Mouse (Mus musculus) limb, embryonic 14.5 days (tissue): Measurements from ENCODE around the gene Per2. TPM values are rescaled to one million over a fixed set of nuclear protein-coding genes. Genes with fewer than 3 reads are reported as not detected.

Experiments used
- ATAC-seq: fragments of 200-750 bp; cut with Nextera tagmentation; 2 replicates; pipeline ENCODE4 v1.8.0; 2017; ENCODE audit warnings: low read depth, moderate number of reproducible peaks, moderate TSS enrichment; ENCODE audit not compliant: low FRiP score
- DNase-seq: peaks from one replicate; pipeline ENCODE4 v3.0.0-alpha.2; 2015; ENCODE audit warnings: low spot score
- H3K27ac ChIP-seq: fragments of 300-500 bp; sonication (generic); replicated peaks from 2 replicates; pipeline ENCODE4 v1.5.1; 2014; ENCODE audit warnings: low read depth, mild to moderate bottlenecking, low read length, moderate library complexity, mixed read lengths
- H3K27me3 ChIP-seq: fragments of 300-500 bp; sonication (generic); 2 replicates; pipeline ENCODE4 v1.6.1; 2014; ENCODE audit warnings: low read length, mixed read lengths; ENCODE audit not compliant: control insufficient read depth, insufficient read depth
- H3K36me3 ChIP-seq: fragments of 300-500 bp; sonication (generic); 2 replicates; pipeline ENCODE4 v1.6.1; 2014; ENCODE audit warnings: mild to moderate bottlenecking, low read length, moderate library complexity, mixed read lengths; ENCODE audit not compliant: control insufficient read depth, insufficient read depth
- H3K4me1 ChIP-seq: fragments of 300-500 bp; sonication (generic); 2 replicates; pipeline ENCODE4 v1.6.1; 2014; ENCODE audit warnings: antibody characterized with exemption, low read length, mixed read lengths; ENCODE audit not compliant: control insufficient read depth, insufficient read depth
- H3K4me2 ChIP-seq: fragments of 300-500 bp; sonication (generic); replicated peaks from 2 replicates; pipeline ENCODE4 v1.6.1; 2014; ENCODE audit warnings: low read depth, mild to moderate bottlenecking, low read length, moderate library complexity; ENCODE audit not compliant: severe bottlenecking
- H3K4me3 ChIP-seq: fragments of 300-500 bp; sonication (generic); replicated peaks from 2 replicates; pipeline ENCODE4 v1.5.1; 2014; ENCODE audit warnings: low read length
- H3K9ac ChIP-seq: fragments of 300-500 bp; sonication (generic); 2 replicates; pipeline ENCODE4 v1.6.1; 2014; ENCODE audit warnings: mild to moderate bottlenecking, low read depth, low read length, moderate library complexity; ENCODE audit not compliant: severe bottlenecking
- H3K9me3 ChIP-seq: fragments of 300-500 bp; sonication (generic); 2 replicates; pipeline ENCODE4 v1.6.1; 2016; ENCODE audit warnings: low read length; ENCODE audit not compliant: control insufficient read depth
- POLR2A ChIP-seq: fragments of 200-500 bp; IDR thresholded peaks from 2 replicates; pipeline ENCODE4 v1.8.0; 2012; ENCODE audit warnings: inconsistent platforms, mild to moderate bottlenecking, moderate library complexity, borderline replicate concordance; ENCODE audit not compliant: insufficient read depth, insufficient read length; ENCODE audit errors: extremely low read depth
- WGBS: fragments of 180-500 bp; shearing (Covaris S2); extraction: QIAGEN DNeasy Blood & Tissue Kit; methylation state at CpG from one replicate; pipeline ENCODE4 v1.1.7; 2014; 5-methylcytosine and 5-hydroxymethylcytosine counted together
- polyA plus RNA-seq, 2 experiments: library from polyadenylated mRNA; depleted of rRNA in 1 of 2; stranded (reverse) in 1 of 2; unstranded in 1 of 2; fragments of >200 nt; fragmentation: Nextera tagmentation in 1 of 2; extraction: Ambion mirVana in 1 of 2; gene quantifications; 2 replicates each; pipeline versions ENCODE4 v1.2.1 to v1.2.3; 2012 to 2014

The Per2 gene
- polyA plus RNA-seq, 2 experiments = 4.2 to 8.3 TPM

- Histone ChIP-seq H3K9ac (no peak overlapping the region), H3K4me1 (peaks cover 6% of the 10 kb centered on the region), H3K27me3 (no peaks in the 10 kb centered on the region), H3K4me2 (no peak overlapping the region), H3K27ac (no peak overlapping the region), H3K36me3 (peaks cover 15% of the 10 kb centered on the region), H3K4me3 (no peak overlapping the region), H3K9me3 (peaks cover 6% of the 10 kb centered on the region; the same call in 1 of the 2 replicates)
- ATAC-seq = no peak
- DNase-seq = no peak
- TF ChIP-seq POLR2A = no peak
- WGBS = 82% methylated on average over 5 of the region's 5 CpGs
These were observed 8.3 kb downstream of the Per2 start for GRCm38 (mm10) chr1:91450851-91451250.

GRCm38 (mm10) chr1:91448688-91449087, 10.4 kb downstream of the Per2 start:
- WGBS = 90% methylated on average over 10 of the region's 10 CpGs
- Histone ChIP-seq H3K9me3 (peaks cover 6% of the 10 kb centered on the region; the same call in 1 of the 2 replicates), H3K4me2 (no peak overlapping the region), H3K4me3 (no peak overlapping the region), H3K27ac (no peak overlapping the region), H3K36me3 (peaks cover 15% of the 10 kb centered on the region), H3K9ac (no peak overlapping the region), H3K27me3 (no peaks in the 10 kb centered on the region), H3K4me1 (no peaks in the 10 kb centered on the region)
- DNase-seq (no peak), ATAC-seq (no peak)
- no peak for TF ChIP-seq POLR2A

DNA sequence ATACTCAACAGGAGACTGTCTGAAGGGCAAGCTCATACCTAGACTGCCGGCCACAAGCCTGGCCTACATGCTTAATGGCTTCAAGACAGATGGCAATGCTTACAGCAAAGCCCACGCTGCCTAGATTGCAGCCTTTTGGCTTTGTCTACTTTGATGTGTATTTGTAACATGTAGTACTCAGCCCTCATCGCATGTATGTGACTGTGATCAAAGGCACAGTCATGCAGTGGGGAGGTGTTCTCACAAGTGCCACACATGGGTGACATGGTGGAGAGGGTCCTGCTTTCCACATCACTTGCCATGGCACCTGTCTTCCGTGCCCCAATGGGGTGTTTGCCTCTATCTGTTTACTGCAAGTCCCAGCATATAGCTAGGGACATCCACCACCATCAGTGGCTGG, 12.6 kb downstream of the Per2 start:
- no peak overlapping the region for H3K4me2 ChIP-seq
- 83% methylated on average over 4 of the region's 4 CpGs for WGBS
- no peak overlapping the region for H3K9ac ChIP-seq
- H3K27ac ChIP-seq = no peak overlapping the region
- TF ChIP-seq POLR2A = no peak
- H3K36me3 ChIP-seq = peaks cover 15% of the 10 kb centered on the region
- no peaks in the 10 kb centered on the region for H3K4me1 ChIP-seq
- ATAC-seq (no peak), DNase-seq (no peak)
- H3K27me3 ChIP-seq = no peaks in the 10 kb centered on the region
- no peak overlapping the region for H3K4me3 ChIP-seq
- peaks cover 6% of the 10 kb centered on the region; the same call in 1 of the 2 replicates for H3K9me3 ChIP-seq

DNA sequence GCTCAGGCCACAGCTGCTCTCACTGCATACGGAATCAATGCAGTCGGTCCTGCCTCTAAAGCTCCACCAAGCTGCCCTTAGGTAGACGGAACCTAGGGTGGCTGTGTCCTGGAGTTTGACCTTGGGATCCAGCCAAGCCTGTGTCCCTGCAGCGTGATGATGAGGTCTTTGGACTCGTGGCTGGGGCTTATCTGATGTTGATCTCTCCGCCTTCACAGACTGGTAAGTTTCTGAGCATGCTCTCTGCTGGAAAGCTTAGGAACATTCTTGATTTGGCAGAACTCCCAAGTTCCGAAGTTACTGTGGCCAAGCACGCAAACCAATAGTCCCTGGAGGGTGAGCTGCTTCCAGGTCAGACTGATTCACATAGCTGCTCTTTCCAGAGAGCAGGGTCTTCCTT, 13.1 kb downstream of the Per2 start:
- no peaks in the 10 kb centered on the region for H3K27me3 ChIP-seq
- H3K4me3 ChIP-seq = no peak overlapping the region
- 69% methylated on average over 8 of the region's 8 CpGs for WGBS
- no peak overlapping the region for H3K27ac ChIP-seq
- H3K9me3 ChIP-seq = peaks cover 6% of the 10 kb centered on the region; the same call in 1 of the 2 replicates
- no peak overlapping the region for H3K9ac ChIP-seq
- H3K36me3 ChIP-seq = peaks cover 15% of the 10 kb centered on the region
- no peak overlapping the region for H3K4me2 ChIP-seq
- TF ChIP-seq POLR2A = no peak
- peak; percentile 79 for DNase-seq
- ATAC-seq = peak; percentile 42; the same call in 1 of the 2 replicates
- H3K4me1 ChIP-seq = no peaks in the 10 kb centered on the region

- H3K9me3 ChIP-seq = peaks cover 6% of the 10 kb centered on the region; the same call in 1 of the 2 replicates
- no peak for ATAC-seq
- no peak overlapping the region for H3K4me3 ChIP-seq
- H3K9ac ChIP-seq = no peak overlapping the region
- H3K27ac ChIP-seq = no peak overlapping the region
- TF ChIP-seq POLR2A = no peak
- WGBS = 85% methylated on average over 17 of the region's 17 CpGs
- H3K4me2 ChIP-seq = no peak overlapping the region
- DNase-seq = no peak
- H3K36me3 ChIP-seq = peaks cover 15% of the 10 kb centered on the region
- H3K4me1 ChIP-seq = no peaks in the 10 kb centered on the region
- H3K27me3 ChIP-seq = no peaks in the 10 kb centered on the region
These were observed 14.0 kb downstream of the Per2 start for GRCm38 (mm10) chr1:91444841-91445830.
